Mouse (Mus musculus): ENCODE measurements around the gene Mgp.

Mgp gene

GRCm38 (mm10) chr6:136875670-136876069, at the start of gene Mgp:
TSS of gene Mgp (minus strand) at chr6:136875823.
- DNase-seq (ENCODE audit: low spot score in 2 of 2): peak; percentile 61 to 69

GRCm38 (mm10) chr6:136925049-136925448, 49.4 kb upstream of the Mgp start:
- no peak for DNase-seq (ENCODE audit: low spot score in 2 of 2)

- DNase-seq (ENCODE audit: low spot score in 2 of 2): no peak
Measured at GRCm38 (mm10) chr6:136923532-136923931, 47.9 kb upstream of the Mgp start, which contains the start of gene Pde6h. TSS of gene Pde6h (plus strand) at chr6:136923832.

GRCm38 (mm10) chr6:136922871-136923270, 47.2 kb upstream of the Mgp start:
- DNase-seq (ENCODE audit: low spot score in 2 of 2): no peak

GRCm38 (mm10) chr6:136922080-136922479, 46.5 kb upstream of the Mgp start, which contains the start of gene Erp27:
TSS of gene Erp27 (minus strand) at chr6:136922180.
- no peak for DNase-seq (ENCODE audit: low spot score in 2 of 2)

GRCm38 (mm10) chr6:136921601-136922000, 46.0 kb upstream of the Mgp start:
- DNase-seq (ENCODE audit: low spot score in 2 of 2): no peak

- DNase-seq (ENCODE audit: low spot score in 2 of 2): peak; percentile 77 to 89
Measured at GRCm38 (mm10) chr6:136920320-136921257, 45.0 kb upstream of the Mgp start.

- no peak for DNase-seq (ENCODE audit: low spot score in 2 of 2)
Measured at GRCm38 (mm10) chr6:136917885-136918284, 42.3 kb upstream of the Mgp start.

- no peak for DNase-seq (ENCODE audit: low spot score in 2 of 2)
Measured at GRCm38 (mm10) chr6:136915721-136916395, 40.2 kb upstream of the Mgp start.

- DNase-seq (ENCODE audit: low spot score in 2 of 2): no peak
Measured at GRCm38 (mm10) chr6:136914234-136914633, 38.6 kb upstream of the Mgp start.

- DNase-seq (ENCODE audit: low spot score in 2 of 2): no peak
Measured at GRCm38 (mm10) chr6:136913384-136914126, 37.9 kb upstream of the Mgp start.

- DNase-seq (ENCODE audit: low spot score in 2 of 2): no peak
Measured at GRCm38 (mm10) chr6:136912751-136913265, 37.2 kb upstream of the Mgp start.

- no peak for DNase-seq (ENCODE audit: low spot score in 2 of 2)
Measured at GRCm38 (mm10) chr6:136910247-136910890, 34.7 kb upstream of the Mgp start.

GRCm38 (mm10) chr6:136906937-136907293, 31.3 kb upstream of the Mgp start:
- DNase-seq (ENCODE audit: low spot score in 2 of 2): no peak

GRCm38 (mm10) chr6:136906283-136906936, 30.8 kb upstream of the Mgp start:
- DNase-seq (ENCODE audit: low spot score in 2 of 2): no peak

- no peak for DNase-seq (ENCODE audit: low spot score in 2 of 2)
Measured at GRCm38 (mm10) chr6:136903885-136904470, 28.4 kb upstream of the Mgp start.

GRCm38 (mm10) chr6:136902527-136902926, 26.9 kb upstream of the Mgp start:
- DNase-seq (ENCODE audit: low spot score in 2 of 2): no peak

GRCm38 (mm10) chr6:136901010-136901409, 25.4 kb upstream of the Mgp start:
- no peak for DNase-seq (ENCODE audit: low spot score in 2 of 2)

- no peak for DNase-seq (ENCODE audit: low spot score in 2 of 2)
Measured at GRCm38 (mm10) chr6:136900369-136901009, 24.9 kb upstream of the Mgp start.

GRCm38 (mm10) chr6:136898954-136899353, 23.3 kb upstream of the Mgp start:
- DNase-seq (ENCODE audit: low spot score in 2 of 2): no peak
